Mouse (Mus musculus): ENCODE results near the gene Wfikkn1. TPM values are rescaled to one million over a fixed set of nuclear protein-coding genes. Genes with fewer than 3 reads are reported as not detected.

Gene Wfikkn1
- polyA plus RNA-seq, 1 experiment from 2014 or later: 0.54 TPM

DNA sequence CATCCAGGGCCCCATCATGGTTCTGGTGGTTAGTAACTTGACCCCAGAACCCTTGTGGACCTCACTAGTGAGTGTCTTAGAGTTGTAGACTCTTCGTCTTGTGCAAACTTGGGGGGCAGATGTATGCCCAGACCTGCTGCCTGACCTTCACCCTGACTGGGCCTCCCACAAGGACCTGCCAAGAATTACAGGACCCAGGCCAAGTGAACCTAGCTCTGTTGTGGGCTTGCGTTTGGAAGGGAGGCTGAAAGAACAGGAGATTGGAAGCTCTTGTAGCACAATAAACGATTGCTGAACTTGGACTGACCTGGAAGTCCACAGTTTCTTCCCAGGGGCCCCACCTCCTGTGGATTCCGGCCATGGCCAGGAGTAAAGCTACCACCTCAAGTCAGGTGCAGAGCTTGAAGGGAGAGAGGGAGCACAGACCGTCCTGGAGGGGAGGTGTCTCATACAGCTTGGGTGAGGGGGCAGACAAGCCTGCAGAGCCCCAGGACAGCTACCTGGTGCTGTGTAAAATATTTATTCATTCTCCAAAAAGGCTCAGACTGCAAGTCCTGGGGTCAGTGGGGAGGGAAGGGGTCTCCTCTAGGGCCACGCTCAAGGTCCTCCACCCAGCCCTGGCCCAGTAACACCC lies 46.6 kb downstream of the Wfikkn1 start:
- Histone ChIP-seq H3K27me3 (ENCODE audit: insufficient read depth, low read length) (no peaks in the 10 kb centered on the region), H3K4me2 (ENCODE audit: low read depth, low read length) (peak overlapping the region; percentile 99), H3K4me1 (ENCODE audit: insufficient read depth) (peaks cover 67% of the 10 kb centered on the region), H3K27ac (ENCODE audit: low read depth) (peak overlapping the region; percentile 99), H3K9me3 (ENCODE audit: low read length) (no peaks in the 10 kb centered on the region), H3K36me3 (replicated peaks; ENCODE audit: insufficient read depth, low read length) (peaks cover 26% of the 10 kb centered on the region), H3K9ac (replicated peaks) (peak overlapping the region; percentile 84), H3K4me3 (ENCODE audit: low read depth, low read length) (peak overlapping the region; percentile 75)
- DNase-seq (no peak), ATAC-seq (no peak)
- no peak for TF ChIP-seq CTCF (IDR thresholded peaks at IDR 0.05; ENCODE audit: low read depth)
- TF ChIP-seq EP300 (IDR thresholded peaks at IDR 0.05; ENCODE audit: low read depth): no peak
- 33% methylated on average over 6 of the region's 6 CpGs for WGBS (ENCODE audit: insufficient replicate concordance)

DNA sequence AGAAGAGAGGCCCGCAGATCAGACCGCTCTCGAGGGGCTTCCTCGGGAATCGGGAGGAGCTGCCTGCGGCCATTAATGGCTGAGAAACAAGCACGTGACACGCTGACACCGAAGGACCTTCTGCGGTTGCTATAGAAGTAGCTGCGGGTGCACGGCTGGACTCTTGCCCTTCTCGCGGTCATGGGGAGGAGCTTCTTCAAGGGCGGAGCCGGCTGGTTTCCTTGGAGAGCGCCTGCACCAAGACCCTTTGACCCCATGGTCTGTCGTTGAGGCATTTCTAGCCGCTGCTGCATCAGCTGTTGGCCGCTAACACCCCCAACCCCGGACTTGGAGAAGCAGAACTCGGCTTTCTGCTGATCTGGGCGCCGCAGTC lies 47.4 kb downstream of the Wfikkn1 start, which contains the start of gene Stub1:
TSS of gene Stub1 (minus strand) at position 114 of the 373 bp plus-strand sequence.
- Histone ChIP-seq H3K9me3 (ENCODE audit: low read length) (no peaks in the 10 kb centered on the region), H3K4me1 (ENCODE audit: insufficient read depth) (peaks cover 67% of the 10 kb centered on the region), H3K36me3 (replicated peaks; ENCODE audit: insufficient read depth, low read length) (peaks cover 21% of the 10 kb centered on the region), H3K27ac (ENCODE audit: low read depth) (peak within 1 kb of the TSS; percentile 99), H3K27me3 (ENCODE audit: insufficient read depth, low read length) (no peaks in the 10 kb centered on the region), H3K9ac (replicated peaks) (peak within 1 kb of the TSS; percentile 84), H3K4me2 (ENCODE audit: low read depth, low read length) (peak within 1 kb of the TSS; percentile 99), H3K4me3 (ENCODE audit: low read depth, low read length) (peak within 1 kb of the TSS; percentile 75)
- TF ChIP-seq EP300 (IDR thresholded peaks at IDR 0.05; ENCODE audit: low read depth): no peak
- no peak for TF ChIP-seq CTCF (IDR thresholded peaks at IDR 0.05; ENCODE audit: low read depth)
- ATAC-seq: peak; percentile 66
- DNase-seq: peak; percentile 87
- under 1% methylated on average over 24 of the region's 24 CpGs for WGBS (ENCODE audit: insufficient replicate concordance)

DNA sequence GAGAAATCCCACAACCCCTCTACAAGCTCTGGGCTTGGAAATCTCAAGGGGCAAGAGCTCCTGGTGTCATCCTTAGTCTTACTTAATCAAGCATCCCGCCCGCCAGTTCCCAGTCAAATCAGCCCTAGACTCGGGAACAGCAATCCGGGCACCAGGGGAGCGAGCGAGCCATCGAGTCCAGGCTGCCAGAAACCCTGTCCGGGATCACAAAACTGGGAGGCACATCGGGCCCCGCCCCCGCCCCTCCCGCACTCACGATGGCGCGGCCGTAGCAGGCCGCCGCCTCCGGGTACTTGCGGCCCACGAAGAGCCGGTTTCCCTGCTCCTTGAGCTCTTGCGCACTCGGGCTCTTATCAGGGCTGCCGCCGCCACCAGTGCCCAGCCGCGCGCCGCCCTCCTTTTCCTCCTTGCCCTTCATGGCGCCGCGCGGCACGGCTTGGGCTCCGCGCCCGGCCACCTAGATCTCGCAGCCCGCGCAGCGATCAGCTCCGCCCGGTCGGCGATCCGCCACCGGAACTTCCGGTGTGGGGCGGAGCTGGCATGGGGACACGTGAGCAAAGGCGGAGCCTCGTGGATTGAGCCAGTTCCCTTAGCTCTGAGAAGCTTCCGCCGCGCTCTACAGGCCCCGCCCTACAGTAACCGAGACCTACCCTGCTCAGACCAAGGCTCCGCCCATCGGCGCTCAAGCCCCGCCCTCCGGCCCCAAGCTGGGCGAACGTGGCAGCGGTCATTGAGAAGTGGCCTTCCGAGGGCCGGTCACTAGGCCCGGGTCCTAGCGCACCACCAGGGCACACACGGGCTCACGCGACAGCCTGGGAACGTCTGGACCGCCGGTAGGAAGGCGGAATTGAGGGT lies 48.0 kb downstream of the Wfikkn1 start:
- H3K4me3 ChIP-seq (ENCODE audit: low read depth, low read length): peak overlapping the region; percentile 75
- H3K27me3 ChIP-seq (ENCODE audit: insufficient read depth, low read length): no peaks in the 10 kb centered on the region
- DNase-seq: peak; percentile 99
- no peak for TF ChIP-seq CTCF (IDR thresholded peaks at IDR 0.05; ENCODE audit: low read depth)
- no peak for TF ChIP-seq EP300 (IDR thresholded peaks at IDR 0.05; ENCODE audit: low read depth)
- H3K4me1 ChIP-seq (ENCODE audit: insufficient read depth): peaks cover 70% of the 10 kb centered on the region
- H3K9ac ChIP-seq (replicated peaks): peak overlapping the region; percentile 84
- WGBS (ENCODE audit: insufficient replicate concordance): 1% methylated on average over 66 of the region's 77 CpGs
- peak; percentile 89 for ATAC-seq
- H3K4me2 ChIP-seq (ENCODE audit: low read depth, low read length): peak overlapping the region; percentile 99
- H3K36me3 ChIP-seq (replicated peaks; ENCODE audit: insufficient read depth, low read length): peaks cover 21% of the 10 kb centered on the region
- peak overlapping the region; percentile 99 for H3K27ac ChIP-seq (ENCODE audit: low read depth)
- no peaks in the 10 kb centered on the region for H3K9me3 ChIP-seq (ENCODE audit: low read length)

GRCm38 (mm10) chr17:25831451-25832281 lies 49.0 kb downstream of the Wfikkn1 start:
- ATAC-seq (no peak), DNase-seq (no peak)
- H3K4me3 ChIP-seq (ENCODE audit: low read depth, low read length): peak overlapping the region; percentile 75
- H3K4me2 ChIP-seq (ENCODE audit: low read depth, low read length): peak overlapping the region; percentile 99
- H3K9ac ChIP-seq (replicated peaks): peak overlapping the region; percentile 84
- H3K9me3 ChIP-seq (ENCODE audit: low read length): no peaks in the 10 kb centered on the region
- H3K4me1 ChIP-seq (ENCODE audit: insufficient read depth): peaks cover 62% of the 10 kb centered on the region
- TF ChIP-seq EP300 (IDR thresholded peaks at IDR 0.05; ENCODE audit: low read depth) (no peak), CTCF (IDR thresholded peaks at IDR 0.05; ENCODE audit: low read depth) (no peak)
- H3K27ac ChIP-seq (ENCODE audit: low read depth): peak overlapping the region; percentile 99
- H3K27me3 ChIP-seq (ENCODE audit: insufficient read depth, low read length): no peaks in the 10 kb centered on the region
- WGBS (ENCODE audit: insufficient replicate concordance): 48% methylated on average over 21 of the region's 21 CpGs
- H3K36me3 ChIP-seq (replicated peaks; ENCODE audit: insufficient read depth, low read length): peaks cover 27% of the 10 kb centered on the region

DNA sequence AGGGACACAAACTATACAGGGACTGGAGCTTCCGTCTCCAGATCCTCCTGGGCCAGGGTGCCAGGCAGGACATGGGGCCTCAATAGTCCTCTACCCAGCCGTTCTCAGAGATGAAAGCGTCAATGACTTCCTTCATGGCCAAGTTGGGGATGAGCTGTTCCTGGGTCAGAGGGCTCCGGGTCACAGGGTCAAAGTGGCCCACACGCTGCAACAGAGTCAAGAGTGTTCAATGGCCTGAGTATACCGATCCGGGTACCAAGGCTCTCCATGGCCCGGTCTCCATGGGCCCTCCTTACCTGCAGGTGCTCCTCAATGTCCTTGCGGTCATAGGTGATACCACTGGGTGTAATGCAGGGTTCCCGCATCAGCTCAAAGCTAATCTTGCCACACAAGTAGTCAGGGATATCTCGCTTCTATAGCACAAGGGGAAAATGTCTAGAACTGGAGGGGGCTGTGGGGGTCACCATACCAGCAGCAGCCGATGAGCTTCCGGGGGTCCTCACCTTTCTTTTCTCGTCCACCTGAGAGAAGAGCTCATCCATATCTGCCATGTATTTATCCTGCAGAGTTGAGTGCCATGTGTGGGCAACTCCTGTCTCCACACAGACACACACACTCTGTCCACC lies 49.7 kb downstream of the Wfikkn1 start:
- H3K27me3 ChIP-seq (ENCODE audit: insufficient read depth, low read length): no peaks in the 10 kb centered on the region
- TF ChIP-seq CTCF (IDR thresholded peaks at IDR 0.05; ENCODE audit: low read depth): no peak
- peak overlapping the region; percentile 99 for H3K4me2 ChIP-seq (ENCODE audit: low read depth, low read length)
- H3K9ac ChIP-seq (replicated peaks): peak overlapping the region; percentile 34; the same call in 1 of the 2 replicates
- ATAC-seq (no peak), DNase-seq (no peak)
- peak overlapping the region; percentile 75 for H3K4me3 ChIP-seq (ENCODE audit: low read depth, low read length)
- peaks cover 55% of the 10 kb centered on the region for H3K4me1 ChIP-seq (ENCODE audit: insufficient read depth)
- peaks cover 31% of the 10 kb centered on the region for H3K36me3 ChIP-seq (replicated peaks; ENCODE audit: insufficient read depth, low read length)
- no peaks in the 10 kb centered on the region for H3K9me3 ChIP-seq (ENCODE audit: low read length)
- H3K27ac ChIP-seq (ENCODE audit: low read depth): no peak overlapping the region
- 80% methylated on average over 14 of the region's 14 CpGs for WGBS (ENCODE audit: insufficient replicate concordance)
